Mouse (Mus musculus): Measurements from ENCODE around the gene Gm45062. TPM values are rescaled to one million over a fixed set of nuclear protein-coding genes. Genes with fewer than 3 reads are reported as not detected.
"Not testable (repeated sequence)": the region's sequence is repeated elsewhere in the genome, so short reads cannot be mapped to it uniquely, and the experiment has no call there.

Gene Gm45062
- total and polyA plus RNA-seq, 3 experiments, result 2.7 to 4.1 (median 3.2) TPM

GRCm38 (mm10) chr6:8541531-8541930 is 282.3 kb downstream of the Gm45062 start:
- H3K79me2 ChIP-seq (replicated peaks; ENCODE audit: control insufficient read depth, extremely low read depth, insufficient read depth, poor library complexity, severe bottlenecking); H3K9ac ChIP-seq (ENCODE audit: insufficient read depth, low read depth); dilution Hi-C loops (cut with MboI; ENCODE audit: extremely low pct_ligation_motif_present, extremely low pct_unique_long_range_greater_than_20kb, low sequenced_read_pairs); H3K36me3 ChIP-seq (replicated peaks in 1 of 2; ENCODE audit: control insufficient read depth in 1 of 2, insufficient read depth in 1 of 2, low read length in 1 of 2); H3K4me1 ChIP-seq (ENCODE audit: control insufficient read depth in 1 of 2, insufficient read depth in 2 of 2); in situ Hi-C loops (cut with MboI; ENCODE audit: low pct_ligation_motif_present, low pct_unique_long_range_greater_than_20kb, low sequenced_read_pairs); H3K4me3 ChIP-seq (replicated peaks in 1 of 3; ENCODE audit: low read depth in 2 of 3, low read length in 2 of 3, poor library complexity in 1 of 3); H3K27ac ChIP-seq (ENCODE audit: insufficient read depth, low read depth); H3K4me2 ChIP-seq (ENCODE audit: insufficient read depth, low read depth, poor library complexity, severe bottlenecking); H3K27me3 ChIP-seq (replicated peaks); H3K9me3 ChIP-seq (replicated peaks; ENCODE audit: low read length); DNase-seq (ENCODE audit: extremely low read depth): not testable (repeated sequence)

DNA sequence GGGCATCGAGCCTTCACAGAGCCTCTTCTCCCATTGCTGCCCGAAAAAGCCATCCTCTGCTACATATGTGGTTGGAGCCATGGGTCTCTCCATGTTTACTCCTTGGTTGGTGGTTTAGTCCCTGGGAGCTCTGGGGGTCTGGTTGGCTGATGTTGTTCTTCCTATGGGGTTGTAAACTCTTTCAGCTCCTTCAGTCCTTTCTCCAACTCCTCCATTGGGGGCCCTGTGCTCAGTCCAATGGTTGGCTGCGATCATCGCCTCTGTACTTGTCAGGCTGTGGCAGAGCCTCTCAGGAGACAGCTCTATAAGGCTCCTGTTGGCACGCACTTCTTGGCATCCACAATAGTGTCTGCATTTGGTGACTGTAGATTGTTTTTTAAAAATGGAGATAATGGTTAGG is 285.6 kb downstream of the Gm45062 start:
- TF ChIP-seq ELF1 (IDR thresholded peaks at IDR 0.05; ENCODE audit: low read depth, low read length) (no peak), TBP (conservative IDR thresholded peaks at IDR 0.05; ENCODE audit: low read depth, low read length) (no peak), RCOR1 (conservative IDR thresholded peaks at IDR 0.05; ENCODE audit: low read depth, low read length) (no peak), MAFK (IDR thresholded peaks at IDR 0.05; ENCODE audit: insufficient replicate concordance, low read length) (no peak), TCF12 (IDR thresholded peaks at IDR 0.05; ENCODE audit: low read depth, low read length) (no peak), PAX5 (IDR thresholded peaks at IDR 0.05; ENCODE audit: low read length) (no peak), CHD1 (IDR thresholded peaks at IDR 0.05; ENCODE audit: low read depth, low read length) (no peak), RAD21 (IDR thresholded peaks at IDR 0.05; ENCODE audit: low read depth, low read length) (no peak), JUND (conservative IDR thresholded peaks at IDR 0.05; ENCODE audit: low read depth, low read length) (no peak), NRF1 (IDR thresholded peaks at IDR 0.05; ENCODE audit: low read depth, low read length) (no peak), MAZ (IDR thresholded peaks at IDR 0.05; ENCODE audit: low read depth, low read length) (no peak), POLR2AphosphoS2 (IDR thresholded peaks at IDR 0.05; ENCODE audit: low read depth, low read length) (no peak), BHLHE40 (IDR thresholded peaks at IDR 0.05; ENCODE audit: low read depth, low read length) (no peak), GABPA (IDR thresholded peaks at IDR 0.05; ENCODE audit: insufficient replicate concordance, low read depth, low read length) (no peak), ZC3H11A (IDR thresholded peaks at IDR 0.05; ENCODE audit: low read depth, low read length) (no peak)
- in situ Hi-C loops (cut with MboI; ENCODE audit: low pct_ligation_motif_present, low pct_unique_long_range_greater_than_20kb, low sequenced_read_pairs), result no loop called here
- H3K27me3 ChIP-seq (replicated peaks), result no peaks in the 10 kb centered on the region

More for the DNA sequence above, 285.6 kb downstream of the Gm45062 start:
- H3K36me3 ChIP-seq (replicated peaks in 1 of 2; ENCODE audit: control insufficient read depth in 1 of 2, insufficient read depth in 1 of 2, low read length in 1 of 2), result peaks cover 3% of the 10 kb centered on the region in 2 experiments
- no peaks in the 10 kb centered on the region for H3K79me2 ChIP-seq (replicated peaks; ENCODE audit: control insufficient read depth, extremely low read depth, insufficient read depth, poor library complexity, severe bottlenecking)
- H3K9ac ChIP-seq (ENCODE audit: insufficient read depth, low read depth), result no peak overlapping the region
- no peak overlapping the region for H3K4me3 ChIP-seq (replicated peaks in 1 of 3; ENCODE audit: low read depth in 2 of 3, low read length in 2 of 3, poor library complexity in 1 of 3)
- no peak for DNase-seq (ENCODE audit: extremely low read depth)
- no peak overlapping the region for H3K4me2 ChIP-seq (ENCODE audit: insufficient read depth, low read depth, poor library complexity, severe bottlenecking)
- no peaks in the 10 kb centered on the region for H3K9me3 ChIP-seq (replicated peaks; ENCODE audit: low read length)
- H3K4me1 ChIP-seq (ENCODE audit: control insufficient read depth in 1 of 2, insufficient read depth in 2 of 2), result peaks cover 0 to 5% of the 10 kb centered on the region in 2 experiments; a peak in 2 of 4 replicates
- dilution Hi-C loops (cut with MboI; ENCODE audit: extremely low pct_ligation_motif_present, extremely low pct_unique_long_range_greater_than_20kb, low sequenced_read_pairs), result no loop called here
- no peak overlapping the region for H3K27ac ChIP-seq (ENCODE audit: insufficient read depth, low read depth)
